ENCODE assay signal across 8 mouse cellular contexts in the genomic region with DNA sequence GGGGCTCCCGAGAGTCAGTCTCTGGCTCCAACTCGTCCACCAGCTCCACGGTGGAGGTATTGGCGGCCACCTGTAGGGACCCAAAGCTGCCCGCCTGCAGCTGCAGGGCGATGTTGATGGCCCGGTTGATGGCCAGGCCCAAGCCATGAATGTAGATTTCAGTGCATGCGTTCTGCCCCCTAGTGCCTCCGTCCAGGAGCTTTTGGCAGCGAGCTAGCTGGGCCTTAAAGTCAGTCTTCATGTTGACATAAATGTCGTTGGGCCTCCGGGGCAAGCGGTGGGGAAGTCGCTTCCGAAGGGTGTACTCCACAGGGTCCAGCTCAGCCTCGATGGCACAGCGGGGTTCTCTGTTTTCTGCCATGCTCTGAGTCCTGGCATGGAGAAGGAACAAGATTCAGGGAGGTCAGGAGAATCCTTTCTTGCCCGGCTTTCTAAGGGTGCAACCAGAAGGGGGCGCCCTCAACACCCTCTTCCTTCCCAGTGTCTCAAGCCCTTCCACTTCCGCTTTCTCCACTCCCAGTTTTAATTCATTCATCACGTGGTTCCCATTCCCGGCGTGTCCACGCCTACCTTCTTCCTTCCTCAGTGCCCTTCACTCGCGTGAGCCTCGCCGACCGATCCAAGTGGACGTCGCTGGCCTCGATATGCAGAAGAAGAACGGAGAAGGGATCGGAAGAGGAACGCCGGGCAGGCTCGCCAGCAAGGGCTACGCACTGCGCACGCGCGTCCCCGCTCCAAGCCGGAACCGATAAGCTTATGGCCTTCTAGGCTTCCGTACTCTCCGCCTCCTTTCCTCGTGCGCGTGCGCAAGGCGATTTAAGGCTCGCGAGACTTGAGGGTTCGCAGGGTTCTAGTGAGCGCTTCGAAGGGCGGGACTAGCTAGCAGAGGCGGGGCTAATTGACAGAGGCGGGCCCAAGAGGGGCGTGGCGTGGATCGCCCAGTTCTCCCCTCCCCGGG. TPM values are rescaled to one million over a fixed set of nuclear protein-coding genes. Genes with fewer than 3 reads are reported as not detected.
DNase-seq lines count a peak whose midpoint lies in the region; ATAC-seq lines count a peak whose summit lies in the region.

A gene (minus strand): TSS at position 810 of the 958 bp plus-strand sequence.

- H3K36me3 ChIP-seq in hindbrain, embryonic 15.5 days = 0 out of 2 replicates have a peak, but pooled peaks cover 3% of the 10 kb centered on the region

- H3K9ac ChIP-seq in hindbrain, embryonic 15.5 days = peak within 1 kb of the TSS; percentile 62

- WGBS in hindbrain, embryonic 15.5 days = under 1% methylated on average over 64 of the region's 64 CpGs

- H3K9me3 ChIP-seq in hindbrain, embryonic 15.5 days = no peaks in the 10 kb centered on the region

- H3K4me1 ChIP-seq in hindbrain, embryonic 15.5 days (replicated peaks) = peaks cover 24% of the 10 kb centered on the region

- H3K4me3 ChIP-seq in hindbrain, embryonic 15.5 days = peak within 1 kb of the TSS; percentile 55

- no peaks in the 10 kb centered on the region for H3K27me3 ChIP-seq in hindbrain, embryonic 15.5 days

- ATAC-seq in hindbrain, embryonic 15.5 days (ENCODE audit: low FRiP score, low read depth) = peak; percentile 96

- peak within 1 kb of the TSS; percentile 93 for H3K27ac ChIP-seq in hindbrain, embryonic 15.5 days (replicated peaks)

- DNase-seq in T-cell, adult 2 months (ENCODE audit: low spot score) = peak; percentile 100
- peak; percentile 99 to 100 for DNase-seq in cerebellum, postnatal 36 days
- DNase-seq in frontal cortex, postnatal 36 days (ENCODE audit: low spot score in 2 of 2) = peak; percentile 100
- peak; percentile 99 for DNase-seq in left cerebral cortex, adult 11 months (ENCODE audit: low spot score)
- DNase-seq in lung, postnatal 4 days = peak; percentile 100
- peak; percentile 100 for DNase-seq in retina, postnatal 7 days (ENCODE audit: low read depth, low spot score)
- DNase-seq in urinary bladder, adult 2 months (ENCODE audit: low spot score) = peak; percentile 99

- H3K4me2 ChIP-seq in hindbrain, embryonic 15.5 days = peak within 1 kb of the TSS; percentile 85

RNA-seq across cellular contexts. Expression of the gene that starts here (rescaled TPM):
- polyA plus RNA-seq in hindbrain, embryonic 15.5 days (2015; fragmentation: Nextera tagmentation; extraction: Ambion mirVana) = 81.0 and 81.8 TPM in 2 replicates
- polyA plus RNA-seq in urinary bladder, adult 2 months (2012; rRNA removed) = 23.4 and 29.6 TPM in 2 replicates

Comparison
In these comparisons a context has a peak if more than half of its experiments do, and no peak if none do; other contexts are left out.
1. Peak in every context shown above with its lines: DNase-seq, ATAC-seq, H3K4me3 ChIP-seq and H3K27ac ChIP-seq.